Mouse (Mus musculus): ENCODE data around the gene Hnrnpm. TPM values are rescaled to one million over a fixed set of nuclear protein-coding genes. Genes with fewer than 3 reads are reported as not detected.
"Not testable (repeated sequence)": the region's sequence is repeated elsewhere in the genome, so short reads cannot be mapped to it uniquely, and the experiment has no call there.

Hnrnpm gene
- 100 to 1,000 TPM in 1 of 2 experiments, 10 to 100 TPM in 1; 89.2 to 106 TPM for total RNA-seq (2021)

- DNase-seq (ENCODE audit: low spot score): no peak
- intact Hi-C loops (cut with DNase I): no loop called here
Observed at GRCm38 (mm10) chr17:33686760-33687159, at the start of gene Hnrnpm. Hnrnpm (minus strand) TSS chr17:33686860.

- DNase-seq (ENCODE audit: low spot score); intact Hi-C loops (cut with DNase I): not testable (repeated sequence)
Observed at GRCm38 (mm10) chr17:33733526-33733925, 46.9 kb upstream of the Hnrnpm start.

- intact Hi-C loops (cut with DNase I); DNase-seq (ENCODE audit: low spot score): not testable (repeated sequence)
Observed at GRCm38 (mm10) chr17:33732556-33733083, 46.0 kb upstream of the Hnrnpm start.

- intact Hi-C loops (cut with DNase I): no loop called here
- DNase-seq (ENCODE audit: low spot score): no peak
Observed at GRCm38 (mm10) chr17:33729215-33729614, 42.6 kb upstream of the Hnrnpm start.

- DNase-seq (ENCODE audit: low spot score): no peak
- intact Hi-C loops (cut with DNase I): no loop called here
Observed at GRCm38 (mm10) chr17:33728396-33728795, 41.7 kb upstream of the Hnrnpm start.

GRCm38 (mm10) chr17:33719736-33720378 lies 33.2 kb upstream of the Hnrnpm start:
- intact Hi-C loops (cut with DNase I): loop anchor here (2.0 kb wide), 1 partner anchor 35 kb away; no protein-coding TSS in a partner anchor
- DNase-seq (ENCODE audit: low spot score): no peak

- intact Hi-C loops (cut with DNase I): loop anchor here (2.0 kb wide), 1 partner anchor 34 kb away; no protein-coding TSS in a partner anchor
- no peak for DNase-seq (ENCODE audit: low spot score)
Observed at GRCm38 (mm10) chr17:33718944-33719725, 32.5 kb upstream of the Hnrnpm start.

GRCm38 (mm10) chr17:33718384-33718881 lies 31.8 kb upstream of the Hnrnpm start, which contains the start of gene March2:
March2 (minus strand) TSS chr17:33718670.
- intact Hi-C loops (cut with DNase I): loop anchor here (2.0 kb wide), 1 partner anchor 34 kb away; no protein-coding TSS in a partner anchor
- DNase-seq (ENCODE audit: low spot score): peak; percentile 96

GRCm38 (mm10) chr17:33717982-33718381 lies 31.3 kb upstream of the Hnrnpm start:
- intact Hi-C loops (cut with DNase I): loop anchor here (2.0 kb wide), 1 partner anchor 33 kb away; no protein-coding TSS in a partner anchor
- DNase-seq (ENCODE audit: low spot score): no peak

- DNase-seq (ENCODE audit: low spot score): no peak
- intact Hi-C loops (cut with DNase I): no loop called here
Observed at GRCm38 (mm10) chr17:33717246-33717645, 30.6 kb upstream of the Hnrnpm start.

GRCm38 (mm10) chr17:33714779-33715178 lies 28.1 kb upstream of the Hnrnpm start:
- intact Hi-C loops (cut with DNase I): no loop called here
- DNase-seq (ENCODE audit: low spot score): no peak

GRCm38 (mm10) chr17:33713271-33713670 lies 26.6 kb upstream of the Hnrnpm start:
- DNase-seq (ENCODE audit: low spot score): no peak

GRCm38 (mm10) chr17:33709834-33710233 lies 23.2 kb upstream of the Hnrnpm start:
- intact Hi-C loops (cut with DNase I): no loop called here
- DNase-seq (ENCODE audit: low spot score): no peak

More at GRCm38 (mm10) chr17:33713271-33713670, 26.6 kb upstream of the Hnrnpm start:
- intact Hi-C loops (cut with DNase I): no loop called here

- DNase-seq (ENCODE audit: low spot score): no peak
- intact Hi-C loops (cut with DNase I): no loop called here
Observed at GRCm38 (mm10) chr17:33703091-33703490, 16.4 kb upstream of the Hnrnpm start.

- no peak for DNase-seq (ENCODE audit: low spot score)
- intact Hi-C loops (cut with DNase I): no loop called here
Observed at GRCm38 (mm10) chr17:33702178-33702577, 15.5 kb upstream of the Hnrnpm start.

GRCm38 (mm10) chr17:33695471-33695870 lies 8.8 kb upstream of the Hnrnpm start:
- intact Hi-C loops (cut with DNase I): no loop called here
- no peak for DNase-seq (ENCODE audit: low spot score)

- intact Hi-C loops (cut with DNase I): loop anchor here (2.0 kb wide), 1 partner anchor 34 kb away; the partner anchor contains the start of gene March2
- peak; percentile 96 for DNase-seq (ENCODE audit: low spot score)
Observed at GRCm38 (mm10) chr17:33685249-33685653, 1.4 kb downstream of the Hnrnpm start.

- DNase-seq (ENCODE audit: low spot score): peak; percentile 13
- intact Hi-C loops (cut with DNase I): loop anchor here (2.0 kb wide), 1 partner anchor 34 kb away; the partner anchor contains the start of gene March2
Observed at GRCm38 (mm10) chr17:33684671-33685231, 1.9 kb downstream of the Hnrnpm start.

GRCm38 (mm10) chr17:33681767-33682166 lies 4.9 kb downstream of the Hnrnpm start:
- intact Hi-C loops (cut with DNase I): no loop called here

GRCm38 (mm10) chr17:33678771-33679170 lies 7.9 kb downstream of the Hnrnpm start:
- intact Hi-C loops (cut with DNase I): no loop called here
- no peak for DNase-seq (ENCODE audit: low spot score)

More at GRCm38 (mm10) chr17:33681767-33682166, 4.9 kb downstream of the Hnrnpm start:
- DNase-seq (ENCODE audit: low spot score): no peak

All from heart, postnatal 25 days (tissue).